20 mouse cellular contexts compared by ENCODE assay signal in the genomic region with DNA sequence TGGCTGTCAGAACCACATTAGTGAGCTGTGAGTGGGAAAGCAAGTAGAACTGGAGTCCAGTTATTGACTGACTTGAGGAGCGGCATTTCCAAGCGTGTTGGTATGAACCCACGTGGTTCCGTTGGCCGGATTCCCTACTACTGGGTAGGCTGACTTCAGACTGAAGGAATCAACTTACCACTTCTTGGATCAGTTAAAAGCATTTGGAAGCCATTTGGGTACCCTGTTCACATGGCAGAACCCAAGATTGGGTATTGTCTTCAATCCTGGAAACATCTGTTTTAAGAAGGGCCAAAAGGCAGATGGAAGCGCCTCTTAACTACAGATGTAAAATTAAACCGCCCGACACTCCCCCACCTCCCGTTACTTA.
DNase-seq lines count a peak whose midpoint lies in the region; ATAC-seq and TF ChIP-seq lines count a peak whose summit lies in the region.
"Had no signal": no experiment of that assay in that cellular context is flagged by ENCODE, and none has a peak within 500 bp of the region (broad histone marks: within the 10 kb centered on the region; RNA-seq: fewer than 3 reads in every experiment).

No protein-coding gene starts in this region.

- no peak for TF ChIP-seq POLR2A in limb, embryonic 14.5 days (IDR thresholded peaks at IDR 0.05; ENCODE audit: borderline replicate concordance, extremely low read depth, insufficient read depth, insufficient read length)

- no peaks in the 10 kb centered on the region for H3K4me1 ChIP-seq in embryonic facial prominence, embryonic 11.5 days (ENCODE audit: control insufficient read depth, insufficient read depth, low read length)
- peaks cover 32% of the 10 kb centered on the region for H3K4me1 ChIP-seq in embryonic facial prominence, embryonic 10.5 days
- H3K4me1 ChIP-seq in heart, embryonic 15.5 days (replicated peaks), result peaks cover 5% of the 10 kb centered on the region; the same call in 1 of the 2 replicates
- 0 out of 2 replicates have a peak, but pooled peaks cover 4% of the 10 kb centered on the region for H3K4me1 ChIP-seq in heart, embryonic 12.5 days (replicated peaks)
- H3K4me1 ChIP-seq in embryonic facial prominence, embryonic 15.5 days, result peaks cover 45% of the 10 kb centered on the region
- H3K4me1 ChIP-seq in limb, embryonic 14.5 days (ENCODE audit: control insufficient read depth, insufficient read depth, low read length), result peaks cover 43% of the 10 kb centered on the region

- no peak overlapping the region for H3K4me3 ChIP-seq in embryonic facial prominence, embryonic 11.5 days (ENCODE audit: low read depth, low read length)
- no peak overlapping the region for H3K4me3 ChIP-seq in embryonic facial prominence, embryonic 10.5 days
- H3K4me3 ChIP-seq in heart, embryonic 15.5 days, result no peak overlapping the region
- H3K4me3 ChIP-seq in heart, embryonic 12.5 days, result no peak overlapping the region
- no peak overlapping the region for H3K4me3 ChIP-seq in embryonic facial prominence, embryonic 15.5 days (replicated peaks)
- no peak overlapping the region for H3K4me3 ChIP-seq in limb, embryonic 14.5 days (replicated peaks; ENCODE audit: low read length)
- H3K4me3 ChIP-seq: embryonic facial prominence, embryonic 12.5 days; forebrain, embryonic 13.5 days; hindbrain, embryonic 10.5 days; myocyte had no signal

- WGBS in embryonic facial prominence, embryonic 11.5 days, result 79% methylated on average over 9 of the region's 9 CpGs
- 83% methylated on average over 9 of the region's 9 CpGs for WGBS in embryonic facial prominence, embryonic 10.5 days
- WGBS in heart, embryonic 15.5 days, result 87% methylated on average over 9 of the region's 9 CpGs
- 87% methylated on average over 9 of the region's 9 CpGs for WGBS in heart, embryonic 12.5 days
- WGBS in embryonic facial prominence, embryonic 15.5 days, result 40% methylated on average over 9 of the region's 9 CpGs
- WGBS in limb, embryonic 14.5 days, result 42% methylated on average over 9 of the region's 9 CpGs

- ATAC-seq in embryonic facial prominence, embryonic 11.5 days (replicated peaks; ENCODE audit: insufficient number of reproducible peaks, low FRiP score, low TSS enrichment, low read depth), result no peak
- no peak for ATAC-seq in heart, embryonic 15.5 days (replicated peaks; ENCODE audit: insufficient number of reproducible peaks, insufficient read depth, low FRiP score, low read depth)
- ATAC-seq in heart, embryonic 12.5 days (ENCODE audit: insufficient number of reproducible peaks, low FRiP score), result no peak
- ATAC-seq in embryonic facial prominence, embryonic 15.5 days (ENCODE audit: insufficient number of reproducible peaks, low FRiP score, low TSS enrichment, low read depth), result peak; percentile 76
- peak; percentile 67 for ATAC-seq in limb, embryonic 14.5 days (ENCODE audit: low FRiP score, low read depth)
- ATAC-seq: forebrain, embryonic 13.5 days had no signal

- DNase-seq in embryonic facial prominence, embryonic 11.5 days (ENCODE audit: low spot score), result peak; percentile 52
- DNase-seq in embryonic facial prominence, embryonic 10.5 days (ENCODE audit: low spot score), result no peak
- peak; percentile 84 for DNase-seq in limb, embryonic 14.5 days (ENCODE audit: low spot score)
- no peak for DNase-seq in cerebellum, postnatal 14 days
- no peak for DNase-seq in urinary bladder, postnatal 14 days (ENCODE audit: low spot score)
- DNase-seq: adrenal gland, adult 2 months; cerebellum, adult 8-10 months; kidney, adult 9 months; kidney, postnatal 4 days; liver; lung, postnatal 14 days; midbrain, embryonic 14.5 days; right cerebral cortex, postnatal 14 days had no signal

- no peak overlapping the region for H3K27ac ChIP-seq in embryonic facial prominence, embryonic 11.5 days (replicated peaks; ENCODE audit: low read depth, low read length)
- no peak overlapping the region for H3K27ac ChIP-seq in embryonic facial prominence, embryonic 10.5 days (replicated peaks)
- H3K27ac ChIP-seq in heart, embryonic 15.5 days, result peak overlapping the region; percentile 16; the same call in 1 of the 2 replicates
- H3K27ac ChIP-seq in heart, embryonic 12.5 days (ENCODE audit: poor library complexity, severe bottlenecking), result no peak overlapping the region
- H3K27ac ChIP-seq in embryonic facial prominence, embryonic 15.5 days (replicated peaks), result peak overlapping the region; percentile 73
- H3K27ac ChIP-seq in limb, embryonic 14.5 days (replicated peaks; ENCODE audit: low read depth, low read length), result peak overlapping the region; percentile 75
- H3K27ac ChIP-seq: forebrain, embryonic 13.5 days; hindbrain, embryonic 10.5 days had no signal

- no peaks in the 10 kb centered on the region for H3K36me3 ChIP-seq in embryonic facial prominence, embryonic 11.5 days (replicated peaks; ENCODE audit: control insufficient read depth, insufficient read depth, low read depth, low read length)
- no peaks in the 10 kb centered on the region for H3K36me3 ChIP-seq in embryonic facial prominence, embryonic 10.5 days (replicated peaks)
- H3K36me3 ChIP-seq in heart, embryonic 15.5 days, result no peaks in the 10 kb centered on the region
- no peaks in the 10 kb centered on the region for H3K36me3 ChIP-seq in heart, embryonic 12.5 days
- no peaks in the 10 kb centered on the region for H3K36me3 ChIP-seq in embryonic facial prominence, embryonic 15.5 days
- no peaks in the 10 kb centered on the region for H3K36me3 ChIP-seq in limb, embryonic 14.5 days (ENCODE audit: control insufficient read depth, insufficient read depth, low read length)
- H3K36me3 ChIP-seq: embryonic facial prominence, embryonic 12.5 days; hindbrain, embryonic 10.5 days had no signal

- no peaks in the 10 kb centered on the region for H3K27me3 ChIP-seq in embryonic facial prominence, embryonic 11.5 days (ENCODE audit: control insufficient read depth, insufficient read depth, low read length)
- no peaks in the 10 kb centered on the region for H3K27me3 ChIP-seq in embryonic facial prominence, embryonic 10.5 days (replicated peaks; ENCODE audit: low read depth, poor library complexity, severe bottlenecking)
- H3K27me3 ChIP-seq in heart, embryonic 15.5 days, result no peaks in the 10 kb centered on the region
- no peaks in the 10 kb centered on the region for H3K27me3 ChIP-seq in heart, embryonic 12.5 days (replicated peaks)
- H3K27me3 ChIP-seq in embryonic facial prominence, embryonic 15.5 days, result no peaks in the 10 kb centered on the region
- H3K27me3 ChIP-seq in limb, embryonic 14.5 days (ENCODE audit: control insufficient read depth, insufficient read depth, low read length), result no peaks in the 10 kb centered on the region
- H3K27me3 ChIP-seq: embryonic facial prominence, embryonic 12.5 days; forebrain, embryonic 13.5 days had no signal

- no peak overlapping the region for H3K4me2 ChIP-seq in embryonic facial prominence, embryonic 11.5 days (ENCODE audit: low read depth, low read length)
- H3K4me2 ChIP-seq in heart, embryonic 15.5 days, result no peak overlapping the region
- no peak overlapping the region for H3K4me2 ChIP-seq in heart, embryonic 12.5 days
- peak overlapping the region; percentile 10; the same call in 1 of the 2 replicates for H3K4me2 ChIP-seq in embryonic facial prominence, embryonic 15.5 days (replicated peaks)
- 0 out of 2 replicates have a peak overlapping the region, but pooled peaks have one; percentile 4 for H3K4me2 ChIP-seq in limb, embryonic 14.5 days (replicated peaks; ENCODE audit: low read depth, low read length, severe bottlenecking)
- H3K4me2 ChIP-seq: embryonic facial prominence, embryonic 12.5 days; forebrain, embryonic 13.5 days had no signal

- no peaks in the 10 kb centered on the region for H3K9me3 ChIP-seq in embryonic facial prominence, embryonic 11.5 days (replicated peaks; ENCODE audit: control insufficient read depth, low read length)
- H3K9me3 ChIP-seq in embryonic facial prominence, embryonic 10.5 days, result no peaks in the 10 kb centered on the region
- H3K9me3 ChIP-seq in heart, embryonic 15.5 days (replicated peaks), result no peaks in the 10 kb centered on the region
- no peaks in the 10 kb centered on the region for H3K9me3 ChIP-seq in heart, embryonic 12.5 days (replicated peaks)
- H3K9me3 ChIP-seq in embryonic facial prominence, embryonic 15.5 days (replicated peaks), result no peaks in the 10 kb centered on the region
- H3K9me3 ChIP-seq in limb, embryonic 14.5 days (ENCODE audit: control insufficient read depth, low read length), result no peaks in the 10 kb centered on the region
- H3K9me3 ChIP-seq: embryonic facial prominence, embryonic 12.5 days; forebrain, embryonic 13.5 days; hindbrain, embryonic 10.5 days had no signal

- H3K9ac ChIP-seq in embryonic facial prominence, embryonic 11.5 days (replicated peaks; ENCODE audit: low read length), result no peak overlapping the region
- H3K9ac ChIP-seq in heart, embryonic 15.5 days, result no peak overlapping the region
- H3K9ac ChIP-seq in heart, embryonic 12.5 days, result no peak overlapping the region
- no peak overlapping the region for H3K9ac ChIP-seq in embryonic facial prominence, embryonic 15.5 days
- H3K9ac ChIP-seq in limb, embryonic 14.5 days (ENCODE audit: low read depth, low read length, severe bottlenecking), result no peak overlapping the region
- H3K9ac ChIP-seq: embryonic facial prominence, embryonic 12.5 days; forebrain, embryonic 13.5 days had no signal

Comparison
In these comparisons a context has a peak if more than half of its experiments do, and no peak if none do; other contexts are left out.
1. ATAC-seq: peak in embryonic facial prominence, embryonic 15.5 days (single experiment) and limb, embryonic 14.5 days (single experiment); none in embryonic facial prominence, embryonic 11.5 days (single experiment), heart, embryonic 15.5 days (single experiment) and heart, embryonic 12.5 days (single experiment).
2. DNase-seq: peak in embryonic facial prominence, embryonic 11.5 days (single experiment) and limb, embryonic 14.5 days (single experiment); none in embryonic facial prominence, embryonic 10.5 days (single experiment), cerebellum, postnatal 14 days (0 of 2) and urinary bladder, postnatal 14 days (single experiment).
3. H3K27ac ChIP-seq: peak in heart, embryonic 15.5 days (single experiment), embryonic facial prominence, embryonic 15.5 days (single experiment) and limb, embryonic 14.5 days (single experiment); none in embryonic facial prominence, embryonic 11.5 days (single experiment), embryonic facial prominence, embryonic 10.5 days (single experiment) and heart, embryonic 12.5 days (single experiment).
4. H3K4me2 ChIP-seq: peak in embryonic facial prominence, embryonic 15.5 days (single experiment) and limb, embryonic 14.5 days (single experiment); none in embryonic facial prominence, embryonic 11.5 days (single experiment), heart, embryonic 15.5 days (single experiment) and heart, embryonic 12.5 days (single experiment).